Mouse (Mus musculus): Measurements from ENCODE around the gene Lactbl1. TPM values are rescaled to one million over a fixed set of nuclear protein-coding genes. Genes with fewer than 3 reads are reported as not detected.
A peak's percentile ranks its signal among the peaks of the same experiment; 100 is the strongest.

Lactbl1 gene
- polyA plus RNA-seq, 1 experiment from 2014 or later = not detected

DNA sequence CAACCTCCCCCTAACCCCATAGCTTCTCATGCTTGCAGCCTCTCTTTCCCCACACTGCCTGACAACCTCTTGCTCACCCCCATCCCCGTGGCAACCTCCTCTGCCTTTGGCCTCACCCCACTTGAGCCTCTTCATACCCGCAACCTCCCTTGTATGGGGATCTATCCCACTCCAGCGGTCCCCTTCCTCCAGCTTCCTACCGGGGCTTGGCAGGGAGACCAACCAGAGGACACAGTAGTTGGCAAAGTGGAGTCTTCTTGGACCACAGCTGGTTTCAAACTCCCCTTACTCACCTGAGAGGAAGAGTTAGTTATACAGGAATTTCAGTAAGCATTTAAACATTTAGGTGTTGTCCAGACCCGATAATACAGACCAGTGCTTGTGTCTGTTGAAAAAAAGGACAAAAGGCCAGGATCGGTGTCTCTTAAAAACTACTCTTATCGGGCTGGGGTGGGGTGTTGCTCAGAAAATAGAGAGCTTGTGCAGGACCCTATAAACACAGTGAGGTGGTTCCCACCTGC is 15.9 kb downstream of the Lactbl1 start:
- H3K4me3 ChIP-seq (ENCODE audit: low read depth, low read length) = no peak overlapping the region
- H3K27me3 ChIP-seq (ENCODE audit: control insufficient read depth, insufficient read depth, low read length) = no peaks in the 10 kb centered on the region
- TF ChIP-seq CTCF (IDR thresholded peaks at IDR 0.05; ENCODE audit: low read depth) (no peak), EP300 (optimal IDR thresholded peaks at IDR 0.05) (no peak)
- no peaks in the 10 kb centered on the region for H3K4me1 ChIP-seq (replicated peaks; ENCODE audit: control insufficient read depth, insufficient read depth)
- H3K9ac ChIP-seq (ENCODE audit: low read length) = no peak overlapping the region
- H3K27ac ChIP-seq (replicated peaks) = no peak overlapping the region
- WGBS = 58% methylated on average over 7 of the region's 7 CpGs
- no peaks in the 10 kb centered on the region for H3K9me3 ChIP-seq (ENCODE audit: control insufficient read depth, low read length)
- no peak for DNase-seq (ENCODE audit: low spot score)
- no peaks in the 10 kb centered on the region for H3K36me3 ChIP-seq (ENCODE audit: control insufficient read depth, insufficient read depth, low read length)
- no peak for ATAC-seq (ENCODE audit: low FRiP score, low TSS enrichment)
- H3K4me2 ChIP-seq (replicated peaks; ENCODE audit: low read depth) = peak overlapping the region; percentile 93

GRCm38 (mm10) chr4:136638890-136639289 is 16.5 kb downstream of the Lactbl1 start:
- no peak overlapping the region for H3K4me3 ChIP-seq (ENCODE audit: low read depth, low read length)
- no peak for DNase-seq (ENCODE audit: low spot score)
- ATAC-seq (ENCODE audit: low FRiP score, low TSS enrichment) = no peak
- 0 out of 2 replicates have a peak overlapping the region, but pooled peaks have one; percentile 14 for H3K4me2 ChIP-seq (replicated peaks; ENCODE audit: low read depth)
- H3K9ac ChIP-seq (ENCODE audit: low read length) = no peak overlapping the region
- TF ChIP-seq CTCF (IDR thresholded peaks at IDR 0.05; ENCODE audit: low read depth) = no peak
- TF ChIP-seq EP300 (optimal IDR thresholded peaks at IDR 0.05) = no peak
- WGBS = 12% methylated on average over 10 of the region's 10 CpGs
- no peaks in the 10 kb centered on the region for H3K27me3 ChIP-seq (ENCODE audit: control insufficient read depth, insufficient read depth, low read length)
- no peaks in the 10 kb centered on the region for H3K9me3 ChIP-seq (ENCODE audit: control insufficient read depth, low read length)
- H3K27ac ChIP-seq (replicated peaks) = no peak overlapping the region
- H3K4me1 ChIP-seq (replicated peaks; ENCODE audit: control insufficient read depth, insufficient read depth) = no peaks in the 10 kb centered on the region
- no peaks in the 10 kb centered on the region for H3K36me3 ChIP-seq (ENCODE audit: control insufficient read depth, insufficient read depth, low read length)

DNA sequence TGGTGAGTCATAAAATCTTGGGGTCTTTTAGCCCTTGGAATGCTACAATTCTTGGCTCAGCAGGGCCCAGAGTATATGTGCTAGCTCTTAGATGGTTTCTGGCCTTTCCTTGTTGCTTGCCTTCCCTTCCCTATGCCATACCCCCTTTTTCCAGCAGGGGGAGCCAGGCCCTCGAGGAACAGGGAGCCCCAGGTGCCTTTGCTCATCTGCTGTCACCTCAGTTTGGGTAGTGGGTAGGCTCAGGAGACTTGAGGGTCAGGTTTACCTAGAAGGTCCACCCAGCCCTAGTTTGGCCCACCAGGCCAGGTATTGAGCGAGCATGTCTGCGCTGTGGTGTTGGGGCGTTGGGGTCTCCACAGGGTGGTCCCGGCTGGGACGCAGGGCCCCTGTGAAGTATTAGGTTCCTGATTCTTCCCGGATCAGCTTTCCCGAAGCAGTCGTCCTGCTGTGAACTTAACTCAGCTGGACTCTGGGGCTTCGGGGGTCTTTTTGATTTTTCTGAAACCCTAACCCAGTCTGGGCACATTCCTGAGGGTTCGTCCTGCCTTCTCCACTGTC is 26.6 kb downstream of the Lactbl1 start:
- Histone ChIP-seq H3K9me3 (ENCODE audit: control insufficient read depth, low read length) (no peaks in the 10 kb centered on the region), H3K4me1 (replicated peaks; ENCODE audit: control insufficient read depth, insufficient read depth) (no peaks in the 10 kb centered on the region; the same call in 1 of the 2 replicates), H3K27me3 (ENCODE audit: control insufficient read depth, insufficient read depth, low read length) (no peaks in the 10 kb centered on the region), H3K36me3 (ENCODE audit: control insufficient read depth, insufficient read depth, low read length) (no peaks in the 10 kb centered on the region), H3K9ac (ENCODE audit: low read length) (no peak overlapping the region), H3K4me3 (ENCODE audit: low read depth, low read length) (no peak overlapping the region), H3K27ac (replicated peaks) (peak overlapping the region; percentile 30; the same call in 1 of the 2 replicates), H3K4me2 (replicated peaks; ENCODE audit: low read depth) (peak overlapping the region; percentile 45)
- peak; percentile 98 for TF ChIP-seq CTCF (IDR thresholded peaks at IDR 0.05; ENCODE audit: low read depth)
- no peak for TF ChIP-seq EP300 (optimal IDR thresholded peaks at IDR 0.05)
- peak; percentile 63; the same call in 1 of the 2 replicates for ATAC-seq (ENCODE audit: low FRiP score, low TSS enrichment)
- DNase-seq (ENCODE audit: low spot score) = peak; percentile 88
- 7% methylated on average over 11 of the region's 11 CpGs for WGBS

DNA sequence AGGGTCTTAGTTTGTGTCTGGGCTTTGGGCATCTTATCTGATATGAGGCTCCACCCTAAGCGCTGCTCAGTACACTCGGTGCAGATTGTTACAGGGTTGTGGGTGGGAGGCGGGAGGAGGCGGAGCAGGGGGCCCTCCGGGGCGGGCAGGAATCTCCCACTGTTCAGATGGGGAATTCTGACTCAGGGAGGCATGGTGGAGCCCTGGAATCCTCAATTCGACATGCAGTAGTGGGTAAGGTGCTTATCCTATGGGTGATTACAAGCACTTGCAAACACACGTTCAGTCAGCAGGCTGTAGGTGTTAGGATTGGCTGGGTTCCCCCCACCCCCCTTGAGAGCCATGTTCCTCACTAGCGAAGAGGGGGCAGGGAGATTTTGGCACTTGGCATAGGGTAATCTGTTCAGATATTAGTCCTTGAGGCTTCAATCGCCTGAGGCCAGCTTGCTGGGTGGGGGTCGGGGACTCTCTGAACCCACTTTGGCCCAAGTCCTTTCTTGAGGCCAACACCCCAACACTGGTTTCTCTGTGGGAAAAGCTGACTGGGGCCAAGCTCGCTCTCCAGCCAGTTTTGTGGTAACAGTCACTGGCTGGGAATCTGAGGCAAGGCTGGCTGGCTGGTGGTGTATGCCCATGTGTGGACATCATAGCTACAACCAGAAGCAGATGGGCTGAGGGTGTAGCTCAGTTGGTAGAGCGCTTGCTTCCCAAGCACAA is 27.2 kb downstream of the Lactbl1 start:
- ATAC-seq (ENCODE audit: low FRiP score, low TSS enrichment) (peak; percentile 51), DNase-seq (ENCODE audit: low spot score) (no peak)
- Histone ChIP-seq H3K4me1 (replicated peaks; ENCODE audit: control insufficient read depth, insufficient read depth) (no peaks in the 10 kb centered on the region; the same call in 1 of the 2 replicates), H3K27ac (replicated peaks) (no peak overlapping the region), H3K4me2 (replicated peaks; ENCODE audit: low read depth) (peak overlapping the region; percentile 45), H3K9ac (ENCODE audit: low read length) (no peak overlapping the region), H3K27me3 (ENCODE audit: control insufficient read depth, insufficient read depth, low read length) (no peaks in the 10 kb centered on the region), H3K9me3 (ENCODE audit: control insufficient read depth, low read length) (no peaks in the 10 kb centered on the region), H3K36me3 (ENCODE audit: control insufficient read depth, insufficient read depth, low read length) (no peaks in the 10 kb centered on the region), H3K4me3 (ENCODE audit: low read depth, low read length) (no peak overlapping the region)
- 33% methylated on average over 13 of the region's 13 CpGs for WGBS
- no peak for TF ChIP-seq EP300 (optimal IDR thresholded peaks at IDR 0.05)
- TF ChIP-seq CTCF (IDR thresholded peaks at IDR 0.05; ENCODE audit: low read depth) = no peak

DNA sequence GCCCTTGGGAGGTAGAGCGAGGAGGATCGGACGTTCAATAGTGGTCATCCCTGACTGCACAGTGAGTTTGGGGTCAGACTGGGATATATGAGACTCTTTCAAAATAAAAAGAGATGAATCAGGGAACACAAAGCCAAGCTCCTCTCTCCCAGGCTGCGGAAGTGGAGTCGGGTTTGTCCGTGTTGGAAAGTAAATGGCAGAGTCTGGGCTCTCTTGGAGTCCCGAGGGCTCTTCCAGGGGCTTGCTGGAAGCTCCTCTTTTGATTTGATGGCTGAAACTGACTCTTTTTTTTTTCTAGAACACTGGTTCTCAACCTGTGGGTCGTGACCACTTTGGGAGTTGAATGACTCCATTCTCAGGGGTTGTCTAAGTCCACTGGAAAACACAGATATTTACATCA is 27.8 kb downstream of the Lactbl1 start:
- Histone ChIP-seq H3K4me1 (replicated peaks; ENCODE audit: control insufficient read depth, insufficient read depth) (no peaks in the 10 kb centered on the region; the same call in 1 of the 2 replicates), H3K4me2 (replicated peaks; ENCODE audit: low read depth) (no peak overlapping the region), H3K27ac (replicated peaks) (no peak overlapping the region), H3K27me3 (ENCODE audit: control insufficient read depth, insufficient read depth, low read length) (no peaks in the 10 kb centered on the region), H3K36me3 (ENCODE audit: control insufficient read depth, insufficient read depth, low read length) (no peaks in the 10 kb centered on the region; the same call in 1 of the 2 replicates), H3K9ac (ENCODE audit: low read length) (no peak overlapping the region), H3K4me3 (ENCODE audit: low read depth, low read length) (no peak overlapping the region), H3K9me3 (ENCODE audit: control insufficient read depth, low read length) (no peaks in the 10 kb centered on the region)
- ATAC-seq (ENCODE audit: low FRiP score, low TSS enrichment) (no peak), DNase-seq (ENCODE audit: low spot score) (no peak)
- WGBS = 80% methylated on average over 8 of the region's 8 CpGs
- TF ChIP-seq EP300 (optimal IDR thresholded peaks at IDR 0.05) = no peak
- no peak for TF ChIP-seq CTCF (IDR thresholded peaks at IDR 0.05; ENCODE audit: low read depth)

- Histone ChIP-seq H3K9me3 (ENCODE audit: control insufficient read depth, low read length) (no peaks in the 10 kb centered on the region), H3K27me3 (ENCODE audit: control insufficient read depth, insufficient read depth, low read length) (no peaks in the 10 kb centered on the region), H3K4me3 (ENCODE audit: low read depth, low read length) (no peak overlapping the region), H3K36me3 (ENCODE audit: control insufficient read depth, insufficient read depth, low read length) (peaks cover 3% of the 10 kb centered on the region), H3K4me2 (replicated peaks; ENCODE audit: low read depth) (no peak overlapping the region), H3K4me1 (replicated peaks; ENCODE audit: control insufficient read depth, insufficient read depth) (no peaks in the 10 kb centered on the region; the same call in 1 of the 2 replicates), H3K27ac (replicated peaks) (no peak overlapping the region), H3K9ac (ENCODE audit: low read length) (no peak overlapping the region)
- ATAC-seq (ENCODE audit: low FRiP score, low TSS enrichment) = no peak
- DNase-seq (ENCODE audit: low spot score) = no peak
- TF ChIP-seq CTCF (IDR thresholded peaks at IDR 0.05; ENCODE audit: low read depth) (peak; percentile 83), EP300 (optimal IDR thresholded peaks at IDR 0.05) (no peak)
- WGBS = 71% methylated on average over 3 of the region's 3 CpGs
Measured at GRCm38 (mm10) chr4:136651357-136651811, 29.0 kb downstream of the Lactbl1 start.
